Mouse (Mus musculus) cortical plate, adult 2 months (tissue): ENCODE data around the gene Ccdc3.

Experiments
- CTCF ChIP-seq: fragments of 200-500 bp; IDR thresholded peaks from 2 replicates; pipeline ENCODE4 v1.5.1; 2011; ENCODE audit warnings: mild to moderate bottlenecking, control low read depth, low read length; ENCODE audit not compliant: insufficient read depth; ENCODE audit errors: extremely low read depth
- POLR2A ChIP-seq: fragments of 200-500 bp; IDR thresholded peaks from 2 replicates; pipeline ENCODE4 v1.6.1; 2011; ENCODE audit warnings: mild to moderate bottlenecking, low read length, control low read depth; ENCODE audit not compliant: insufficient read depth; ENCODE audit errors: extremely low read depth

DNA sequence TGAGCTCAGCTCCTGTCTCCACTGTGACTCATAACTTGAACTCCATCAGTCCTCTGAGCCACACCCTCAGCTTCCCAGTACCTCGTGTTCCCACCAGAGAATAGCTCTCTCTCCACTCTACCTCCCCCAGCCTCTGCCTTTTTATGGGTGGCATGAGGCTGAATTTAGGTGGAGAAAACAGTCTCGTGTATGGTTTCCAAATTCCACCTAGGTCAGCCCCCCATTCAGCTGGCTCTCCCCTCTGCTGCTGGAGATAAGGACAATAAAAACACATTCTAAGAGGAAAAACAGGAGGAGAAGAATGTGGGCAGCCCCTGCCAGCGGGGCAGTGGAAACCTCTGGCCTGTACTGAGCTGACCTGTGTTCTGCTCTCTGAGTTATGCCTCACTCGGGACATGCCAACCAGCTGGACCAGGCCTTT is 28.4 kb downstream of the Ccdc3 start:
- no peak for TF ChIP-seq POLR2A
- TF ChIP-seq CTCF = no peak
